Mouse (Mus musculus) E14TG2a.4 (cell line): ENCODE measurements at regions not wholly inside any gene's neighbourhood (a gene's known extent, or its start where the extent isn't known, plus 50 kb on each side); places are given as distances from the start of the nearest gene placed in this dataset.

Source experiments
- CTCF ChIP-seq: conservative IDR thresholded peaks from 2 replicates; pipeline ENCODE4 v1.5.1; 2014; ENCODE audit warnings: low read length
- NANOG ChIP-seq: IDR thresholded peaks from 2 replicates; pipeline ENCODE4 v1.6.1; 2014; ENCODE audit warnings: borderline replicate concordance, low read length, mixed read lengths

DNA sequence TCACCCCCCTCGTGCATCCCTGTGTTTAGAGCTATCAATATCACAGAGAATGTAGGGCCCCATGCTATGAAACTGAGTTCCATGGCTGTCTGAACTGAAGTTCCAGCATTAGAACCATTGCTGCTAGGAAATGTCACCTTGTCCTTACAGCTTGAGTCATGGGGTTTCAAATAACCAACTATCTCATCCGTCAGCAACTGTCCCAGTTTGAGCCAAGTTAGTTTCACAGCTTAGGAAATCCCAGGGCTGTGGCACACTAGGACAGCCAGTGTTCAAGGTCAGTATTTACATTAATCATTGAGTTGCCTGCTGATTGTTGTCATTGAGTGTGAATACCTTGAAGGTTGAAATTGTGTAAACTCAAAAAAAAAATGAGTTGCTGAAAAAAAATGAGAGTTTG lies 390.6 kb upstream of the Htr2a start:
- TF ChIP-seq CTCF, result no peak
- TF ChIP-seq NANOG, result no peak
